ENCODE assay signal across 35 mouse cellular contexts in genomic region chr8:39705843-39706242, GRCm38 (mm10).
"Had no signal": no experiment of that assay in that cellular context is flagged by ENCODE, and none has a peak within 500 bp of the region (broad histone marks: within the 10 kb centered on the region; RNA-seq: fewer than 3 reads in every experiment).

No protein-coding gene starts in this region.

- H3K36me3 ChIP-seq: heart, embryonic 10.5 days; heart, embryonic 12.5 days; heart, embryonic 13.5 days; heart, embryonic 15.5 days; hindbrain, embryonic 10.5 days; hindbrain, embryonic 12.5 days; hindbrain, embryonic 13.5 days; hindbrain, embryonic 15.5 days; intestine, embryonic 15.5 days; kidney, embryonic 15.5 days had no signal

- H3K9ac ChIP-seq: heart, embryonic 12.5 days; heart, embryonic 13.5 days; heart, embryonic 15.5 days; hindbrain, embryonic 12.5 days; hindbrain, embryonic 13.5 days; hindbrain, embryonic 14.5 days; hindbrain, embryonic 15.5 days; intestine, embryonic 15.5 days; kidney, embryonic 15.5 days had no signal

- H3K4me3 ChIP-seq: heart, embryonic 10.5 days; heart, embryonic 12.5 days; heart, embryonic 13.5 days; heart, embryonic 15.5 days; hindbrain, embryonic 10.5 days; hindbrain, embryonic 12.5 days; hindbrain, embryonic 13.5 days; hindbrain, embryonic 15.5 days; intestine, embryonic 15.5 days; kidney, embryonic 15.5 days; layer of hippocampus, adult 2 months; left cerebral cortex, adult 2 months had no signal

- H3K4me2 ChIP-seq: heart, embryonic 11.5 days; heart, embryonic 12.5 days; heart, embryonic 13.5 days; heart, embryonic 15.5 days; hindbrain, embryonic 12.5 days; hindbrain, embryonic 13.5 days; hindbrain, embryonic 14.5 days; hindbrain, embryonic 15.5 days; intestine, embryonic 15.5 days; kidney, embryonic 15.5 days had no signal

- DNase-seq: heart, postnatal 10 days; heart, postnatal 14 days; heart, postnatal 36 days; heart, postnatal 4 days; kidney, adult 11 months; kidney, adult 18-20 months; kidney, adult 2 months; kidney, adult 8-10 months; kidney, adult 9 months; kidney, postnatal 10 days; kidney, postnatal 14 days; kidney, postnatal 25 days; kidney, postnatal 36 days; kidney, postnatal 4 days; layer of hippocampus, adult 9-11 months; layer of hippocampus, postnatal 36 days had no signal

- H3K4me1 ChIP-seq: heart, embryonic 10.5 days; heart, embryonic 12.5 days; heart, embryonic 13.5 days; heart, embryonic 15.5 days; hindbrain, embryonic 10.5 days; hindbrain, embryonic 12.5 days; hindbrain, embryonic 13.5 days; hindbrain, embryonic 15.5 days; intestine, embryonic 15.5 days; kidney, embryonic 15.5 days had no signal

- H3K27me3 ChIP-seq: heart, embryonic 12.5 days; heart, embryonic 13.5 days; heart, embryonic 15.5 days; hindbrain, embryonic 12.5 days; hindbrain, embryonic 13.5 days; hindbrain, embryonic 15.5 days; intestine, embryonic 15.5 days; kidney, embryonic 15.5 days had no signal

- H3K27ac ChIP-seq: heart, embryonic 10.5 days; heart, embryonic 13.5 days; heart, embryonic 15.5 days; hindbrain, embryonic 10.5 days; hindbrain, embryonic 12.5 days; hindbrain, embryonic 13.5 days; hindbrain, embryonic 14.5 days; hindbrain, embryonic 15.5 days; hindbrain, postnatal 0 days; intestine, embryonic 15.5 days; kidney, embryonic 15.5 days; layer of hippocampus, adult 2 months; left cerebral cortex, adult 2 months had no signal

- H3K9me3 ChIP-seq: heart, embryonic 10.5 days; heart, embryonic 12.5 days; heart, embryonic 13.5 days; heart, embryonic 15.5 days; hindbrain, embryonic 10.5 days; hindbrain, embryonic 12.5 days; hindbrain, embryonic 13.5 days; hindbrain, embryonic 15.5 days; intestine, embryonic 15.5 days; kidney, embryonic 15.5 days had no signal

- ATAC-seq: hindbrain, embryonic 16.5 days; hindbrain, postnatal 0 days; inflammation-experienced regulatory T-cells, adult 6 months; intestine, embryonic 15.5 days; intestine, embryonic 16.5 days; intestine, postnatal 0 days had no signal
